Mouse (Mus musculus): ENCODE data around the gene Rab4a. TPM values are rescaled to one million over a fixed set of nuclear protein-coding genes. Genes with fewer than 3 reads are reported as not detected.
A peak's percentile ranks its signal among the peaks of the same experiment; 100 is the strongest.

Gene Rab4a
- polyA plus RNA-seq, 1 experiment from 2014 or later = 76.3 TPM

DNA sequence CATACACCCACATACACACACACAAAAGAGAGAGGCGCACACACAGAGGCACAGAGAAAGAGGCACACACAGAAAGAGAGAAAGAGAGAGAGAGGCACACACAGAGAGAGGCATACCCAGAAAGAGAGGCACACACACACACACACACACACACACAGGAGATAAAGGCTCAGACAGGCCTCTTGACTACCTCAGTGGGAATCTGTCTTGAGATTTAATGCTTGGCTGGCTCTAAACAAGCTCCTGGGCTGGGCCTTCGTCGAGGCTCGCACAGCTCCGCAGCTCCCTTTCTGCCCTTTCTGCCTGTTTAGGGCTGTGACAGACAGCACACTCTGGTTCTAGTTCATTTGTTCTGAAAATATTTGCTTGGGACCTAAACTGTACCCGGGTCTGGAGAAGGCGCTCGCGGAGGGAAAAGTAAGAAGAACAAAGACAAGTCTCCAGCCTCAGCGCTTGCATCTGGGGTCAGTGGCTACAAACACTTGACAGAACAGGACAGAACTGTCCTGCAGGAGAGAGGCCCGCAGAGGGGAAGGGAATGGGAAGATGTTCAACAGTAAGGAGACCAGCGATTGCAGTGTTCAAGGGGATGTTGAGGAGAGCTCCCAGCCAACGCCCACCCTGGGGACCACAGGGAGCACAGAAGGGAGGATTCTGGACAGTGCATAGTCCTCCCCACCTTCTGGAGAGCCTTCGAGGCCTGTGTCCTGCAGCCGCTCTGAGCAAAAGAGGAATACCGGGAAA is 14.5 kb upstream of the Rab4a start:
- Histone ChIP-seq H3K4me2 (no peak overlapping the region), H3K4me3 (no peak overlapping the region), H3K9ac (no peak overlapping the region), H3K36me3 (replicated peaks) (no peaks in the 10 kb centered on the region), H3K9me3 (no peaks in the 10 kb centered on the region), H3K4me1 (no peaks in the 10 kb centered on the region), H3K27ac (no peak overlapping the region), H3K27me3 (replicated peaks) (peaks cover 6% of the 10 kb centered on the region; the same call in 1 of the 2 replicates)
- ATAC-seq (replicated peaks) = no peak
- whole genome bisulfite sequencing = 19% methylated on average over 16 of the region's 16 CpGs

DNA sequence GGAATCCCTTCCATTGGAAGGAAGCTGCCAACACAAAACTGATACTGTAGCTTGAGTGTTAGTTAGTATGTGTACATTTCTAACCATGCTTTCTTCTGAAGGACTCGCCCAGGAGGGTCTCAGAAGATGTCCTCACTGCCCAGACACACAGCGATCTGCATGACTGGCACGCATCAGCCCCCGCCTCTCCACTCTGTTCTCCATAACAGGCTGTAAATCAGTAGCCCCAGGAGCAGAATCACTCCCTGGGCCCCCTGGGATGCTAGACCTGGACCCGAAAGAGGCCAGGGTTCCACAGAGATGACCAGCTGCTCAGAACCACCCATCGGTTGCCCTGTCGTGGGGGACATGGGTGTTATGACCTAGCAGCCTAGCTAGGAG is 13.9 kb upstream of the Rab4a start:
- Histone ChIP-seq H3K27me3 (replicated peaks) (peaks cover 6% of the 10 kb centered on the region; the same call in 1 of the 2 replicates), H3K9me3 (no peaks in the 10 kb centered on the region), H3K4me1 (no peaks in the 10 kb centered on the region), H3K4me3 (no peak overlapping the region), H3K4me2 (no peak overlapping the region), H3K36me3 (replicated peaks) (no peaks in the 10 kb centered on the region), H3K27ac (no peak overlapping the region), H3K9ac (no peak overlapping the region)
- no peak for ATAC-seq (replicated peaks)
- WGBS = 52% methylated on average over 7 of the region's 7 CpGs

DNA sequence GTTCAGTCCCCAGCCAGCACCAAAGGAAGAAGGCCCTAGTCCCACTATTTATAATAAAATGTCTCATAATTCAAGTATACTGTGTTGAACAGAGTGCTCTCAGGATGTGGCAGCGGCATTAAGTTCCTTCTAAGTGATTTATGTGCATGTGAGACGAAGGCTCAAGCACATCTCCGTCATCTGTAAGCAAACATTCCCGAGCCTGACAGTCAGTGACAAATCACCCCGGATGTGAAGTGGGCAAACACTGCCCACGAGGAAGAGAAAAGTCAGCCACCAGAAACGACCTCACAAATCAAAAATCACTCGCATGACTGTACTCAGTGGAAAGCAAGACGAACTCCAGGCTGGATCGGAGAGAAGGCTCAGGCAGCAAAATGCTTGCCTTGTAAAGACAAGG is 11.9 kb upstream of the Rab4a start:
- no peak for ATAC-seq (replicated peaks)
- no peaks in the 10 kb centered on the region for H3K4me1 ChIP-seq
- H3K36me3 ChIP-seq (replicated peaks) = no peaks in the 10 kb centered on the region
- H3K27me3 ChIP-seq (replicated peaks) = peaks cover 6% of the 10 kb centered on the region; the same call in 1 of the 2 replicates
- no peak overlapping the region for H3K9ac ChIP-seq
- WGBS = 68% methylated on average over 10 of the region's 10 CpGs
- H3K4me2 ChIP-seq = no peak overlapping the region
- H3K27ac ChIP-seq = no peak overlapping the region
- no peak overlapping the region for H3K4me3 ChIP-seq
- H3K9me3 ChIP-seq = no peaks in the 10 kb centered on the region

DNA sequence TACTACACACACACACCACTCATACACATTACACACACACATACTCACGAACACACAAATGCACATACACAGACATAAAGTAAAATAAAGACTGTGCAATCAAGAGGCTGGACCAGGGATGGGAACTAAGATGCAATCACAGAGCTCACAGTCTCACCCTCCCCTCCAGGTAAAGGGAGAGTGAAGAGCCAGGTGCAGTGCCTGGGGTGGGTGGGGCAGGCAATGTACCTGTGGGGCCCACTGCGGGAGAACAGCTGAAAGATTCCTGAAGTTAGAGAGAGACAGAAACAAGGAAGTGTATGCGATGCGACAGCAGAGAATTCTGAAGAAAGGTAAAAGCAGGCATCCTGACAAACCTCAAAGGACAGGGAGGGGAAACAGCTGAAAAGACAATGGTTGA is 11.0 kb upstream of the Rab4a start:
- Histone ChIP-seq H3K4me1 (no peaks in the 10 kb centered on the region), H3K9me3 (no peaks in the 10 kb centered on the region), H3K27me3 (replicated peaks) (peaks cover 6% of the 10 kb centered on the region; the same call in 1 of the 2 replicates), H3K9ac (no peak overlapping the region), H3K4me2 (no peak overlapping the region), H3K4me3 (no peak overlapping the region), H3K36me3 (replicated peaks) (no peaks in the 10 kb centered on the region), H3K27ac (no peak overlapping the region)
- 85% methylated on average over 4 of the region's 4 CpGs for WGBS
- no peak for ATAC-seq (replicated peaks)

DNA sequence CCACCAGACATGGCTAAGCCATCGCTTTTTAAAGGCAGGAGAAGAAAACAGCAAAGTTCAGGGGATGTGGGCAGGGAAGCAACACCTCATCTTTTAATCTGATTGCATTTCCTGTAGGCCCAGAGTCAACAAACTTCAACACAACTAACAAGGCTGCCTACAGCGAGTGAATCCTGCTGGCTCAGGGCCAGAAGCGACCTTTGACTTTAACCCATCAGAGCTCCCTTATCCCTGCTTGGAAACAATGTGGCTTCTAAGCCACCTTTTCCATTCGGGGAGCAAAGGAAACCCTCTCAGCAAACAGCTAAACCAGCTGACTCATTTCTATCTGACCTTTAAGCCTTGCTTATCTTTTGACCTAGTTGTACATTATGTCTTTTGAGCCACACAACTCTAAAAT is 9.0 kb upstream of the Rab4a start:
- Histone ChIP-seq H3K27me3 (replicated peaks) (peaks cover 6% of the 10 kb centered on the region; the same call in 1 of the 2 replicates), H3K36me3 (replicated peaks) (no peaks in the 10 kb centered on the region), H3K9me3 (no peaks in the 10 kb centered on the region), H3K4me1 (no peaks in the 10 kb centered on the region), H3K9ac (no peak overlapping the region), H3K27ac (no peak overlapping the region), H3K4me2 (no peak overlapping the region), H3K4me3 (no peak overlapping the region)
- no peak for ATAC-seq (replicated peaks)
- 41% methylated on average over 4 of the region's 4 CpGs for WGBS

DNA sequence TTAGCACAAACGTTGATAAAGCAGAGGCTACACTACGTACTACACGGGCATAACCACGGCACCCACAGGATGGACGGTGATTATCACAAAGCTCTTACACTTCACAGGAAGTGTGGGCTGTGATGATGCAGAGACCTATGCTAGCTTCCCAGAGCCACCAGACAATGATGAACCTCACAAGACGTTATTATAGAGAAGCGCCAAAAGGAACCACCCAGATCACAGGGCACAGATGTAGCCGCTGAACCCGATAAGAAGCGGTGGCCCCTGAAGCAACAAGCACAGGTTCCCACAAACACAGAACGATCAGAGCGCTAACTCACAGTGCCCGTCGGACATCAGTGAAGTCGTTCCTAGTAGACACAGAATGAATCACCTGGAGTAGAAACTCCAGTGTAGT is 7.9 kb upstream of the Rab4a start:
- 93% methylated on average over 15 of the region's 15 CpGs for WGBS
- ATAC-seq (replicated peaks) = no peak
- no peaks in the 10 kb centered on the region for H3K4me1 ChIP-seq
- H3K4me2 ChIP-seq = no peak overlapping the region
- H3K36me3 ChIP-seq (replicated peaks) = no peaks in the 10 kb centered on the region
- no peaks in the 10 kb centered on the region for H3K27me3 ChIP-seq (replicated peaks)
- H3K27ac ChIP-seq = no peak overlapping the region
- H3K9me3 ChIP-seq = no peaks in the 10 kb centered on the region
- no peak overlapping the region for H3K9ac ChIP-seq
- no peak overlapping the region for H3K4me3 ChIP-seq

DNA sequence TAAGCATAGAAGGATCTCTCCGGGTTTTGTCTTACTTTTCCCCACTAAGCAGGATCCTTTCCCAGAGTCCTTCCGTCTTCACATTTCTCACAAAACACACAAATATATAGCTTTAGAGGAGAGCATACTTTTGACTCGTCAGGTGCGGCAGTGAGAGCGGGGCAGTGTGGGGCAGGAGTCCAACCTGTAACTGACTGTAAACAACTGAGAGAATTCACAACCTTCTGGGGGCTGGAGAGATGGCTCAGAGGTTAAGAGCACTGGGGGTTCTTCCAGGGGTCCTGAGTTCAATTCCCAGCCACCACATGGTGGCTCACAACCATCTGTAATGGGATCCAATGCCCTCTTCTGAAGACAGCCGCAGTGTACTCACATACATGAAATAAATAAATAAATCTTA is 6.4 kb upstream of the Rab4a start:
- ATAC-seq (replicated peaks) = no peak
- WGBS = 89% methylated on average over 6 of the region's 6 CpGs
- H3K9me3 ChIP-seq = no peaks in the 10 kb centered on the region

DNA sequence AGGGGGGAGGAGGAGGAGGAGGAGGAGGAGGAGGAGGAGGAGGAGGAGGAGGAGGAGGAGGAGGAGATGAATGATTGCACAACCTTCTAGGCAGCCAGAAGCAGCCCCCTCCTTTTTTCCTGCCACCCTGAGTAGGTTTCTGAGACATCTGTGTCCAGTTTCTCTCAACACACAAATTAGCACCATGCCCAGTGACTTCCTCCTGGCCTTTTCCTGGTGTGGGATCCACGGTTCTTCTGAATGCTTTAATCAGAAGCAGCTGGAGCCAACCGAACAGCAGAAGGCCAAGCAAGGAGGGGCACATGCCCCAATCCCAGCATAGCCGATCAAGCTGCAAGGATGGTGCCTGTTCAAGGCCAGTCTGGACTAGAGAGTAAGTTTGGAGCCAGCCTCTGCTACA is 5.9 kb upstream of the Rab4a start:
- no peak overlapping the region for H3K4me2 ChIP-seq
- no peaks in the 10 kb centered on the region for H3K27me3 ChIP-seq (replicated peaks)
- no peak overlapping the region for H3K27ac ChIP-seq
- WGBS = 60% methylated on average over 3 of the region's 3 CpGs
- no peaks in the 10 kb centered on the region for H3K36me3 ChIP-seq (replicated peaks)
- no peak for ATAC-seq (replicated peaks)
- H3K4me1 ChIP-seq = peaks cover under 1% of the 10 kb centered on the region
- no peak overlapping the region for H3K4me3 ChIP-seq
- no peaks in the 10 kb centered on the region for H3K9me3 ChIP-seq
- no peak overlapping the region for H3K9ac ChIP-seq

More for the DNA sequence above, 6.4 kb upstream of the Rab4a start:
- Histone ChIP-seq H3K27me3 (replicated peaks) (no peaks in the 10 kb centered on the region), H3K4me3 (no peak overlapping the region), H3K9ac (no peak overlapping the region), H3K4me1 (no peaks in the 10 kb centered on the region), H3K4me2 (no peak overlapping the region), H3K27ac (no peak overlapping the region), H3K36me3 (replicated peaks) (no peaks in the 10 kb centered on the region)

DNA sequence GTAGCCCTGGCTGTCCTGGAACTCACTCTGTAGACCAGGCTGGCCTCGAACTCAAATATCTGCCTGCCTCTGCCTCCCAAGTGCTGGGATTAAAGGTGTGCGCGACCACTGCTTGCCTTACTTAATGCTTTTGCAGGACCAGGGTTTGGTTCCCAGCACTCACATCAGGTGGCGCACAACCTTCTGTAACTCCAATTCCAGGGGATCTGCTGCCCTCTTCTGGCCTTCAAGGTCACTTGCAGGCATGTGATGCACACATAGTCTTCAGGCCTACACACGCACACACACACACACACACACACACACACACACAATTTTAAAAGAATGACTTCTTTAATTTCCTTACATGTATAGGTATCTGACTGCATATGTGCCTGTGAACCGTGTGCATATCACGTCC is 4.9 kb upstream of the Rab4a start:
- H3K36me3 ChIP-seq (replicated peaks) = no peaks in the 10 kb centered on the region
- H3K9ac ChIP-seq = no peak overlapping the region
- no peak overlapping the region for H3K27ac ChIP-seq
- H3K4me3 ChIP-seq = no peak overlapping the region
- H3K9me3 ChIP-seq = no peaks in the 10 kb centered on the region
- no peak for ATAC-seq (replicated peaks)
- no peaks in the 10 kb centered on the region for H3K27me3 ChIP-seq (replicated peaks)
- H3K4me1 ChIP-seq = peaks cover 7% of the 10 kb centered on the region
- no peak overlapping the region for H3K4me2 ChIP-seq
- WGBS = 97% methylated on average over 7 of the region's 7 CpGs

DNA sequence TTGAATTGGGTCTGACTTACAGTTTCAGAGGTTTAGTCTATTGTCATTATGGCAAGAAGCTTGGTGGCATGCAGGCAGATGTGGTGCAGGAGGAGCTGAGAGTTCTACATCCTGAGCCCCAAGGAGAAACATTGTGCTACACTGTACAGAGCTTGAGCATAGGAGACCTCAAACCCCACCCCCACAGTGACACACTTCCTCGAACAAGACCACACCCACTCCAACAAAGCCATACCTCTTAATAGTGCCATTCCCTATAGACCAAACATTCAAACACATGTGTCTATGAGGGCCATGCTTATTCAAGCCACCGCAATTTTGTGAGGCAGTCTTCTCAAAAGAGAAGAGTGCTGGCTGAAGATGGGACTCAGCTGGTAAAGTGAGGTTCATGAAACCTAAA is 4.2 kb upstream of the Rab4a start:
- Histone ChIP-seq H3K36me3 (replicated peaks) (no peaks in the 10 kb centered on the region), H3K4me3 (no peak overlapping the region), H3K4me2 (no peak overlapping the region), H3K27me3 (replicated peaks) (no peaks in the 10 kb centered on the region), H3K4me1 (peaks cover 9% of the 10 kb centered on the region), H3K27ac (no peak overlapping the region), H3K9ac (no peak overlapping the region), H3K9me3 (no peaks in the 10 kb centered on the region)
- no peak for ATAC-seq (replicated peaks)
- WGBS = 93% methylated on average over 2 of the region's 2 CpGs

DNA sequence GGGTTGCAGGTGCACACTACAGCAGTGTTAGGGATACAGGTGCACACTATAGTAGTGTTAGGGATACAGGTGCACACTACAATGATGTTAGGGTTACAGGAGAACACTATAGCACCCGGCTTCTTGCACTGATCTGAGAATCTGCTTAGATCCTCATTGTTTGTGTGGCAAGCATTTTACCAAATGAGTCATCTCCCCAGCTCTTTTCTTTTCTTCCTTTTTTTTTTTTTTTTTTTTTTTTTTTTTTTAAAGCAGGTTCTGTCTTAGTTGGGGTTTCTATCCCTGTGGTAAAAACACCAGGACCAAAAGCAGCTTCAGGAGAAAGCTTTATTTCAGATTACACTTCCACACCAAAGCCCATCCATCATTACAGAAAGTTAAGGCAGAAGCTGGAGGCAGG is 2.1 kb upstream of the Rab4a start:
- Histone ChIP-seq H3K27ac (no peak overlapping the region), H3K9me3 (no peaks in the 10 kb centered on the region), H3K27me3 (replicated peaks) (no peaks in the 10 kb centered on the region), H3K4me2 (no peak overlapping the region), H3K36me3 (replicated peaks) (no peaks in the 10 kb centered on the region), H3K9ac (no peak overlapping the region), H3K4me3 (no peak overlapping the region), H3K4me1 (peaks cover 27% of the 10 kb centered on the region)
- no peak for ATAC-seq (replicated peaks)
- 73% methylated on average over 1 of the region's 1 CpGs for WGBS

DNA sequence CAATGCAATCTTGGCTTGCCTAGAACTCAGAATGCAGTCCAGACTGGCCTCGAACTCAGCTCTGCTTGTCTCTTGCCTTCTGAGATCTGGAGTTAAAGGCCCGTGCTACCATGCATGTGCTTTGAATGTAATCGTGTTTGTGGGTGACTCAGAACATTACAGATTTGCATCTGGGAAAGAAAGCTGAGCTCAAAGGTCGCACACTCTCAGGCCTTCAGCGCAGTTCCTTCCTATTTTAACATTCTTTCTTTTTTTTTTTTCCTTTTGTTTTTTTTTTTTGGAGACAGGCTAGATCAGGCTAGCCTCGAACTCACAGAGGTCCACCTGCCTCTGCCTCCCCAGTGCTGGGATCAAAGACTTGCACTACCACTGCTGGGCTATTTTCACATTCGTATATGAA is 1.2 kb upstream of the Rab4a start:
- H3K4me1 ChIP-seq = peaks cover 30% of the 10 kb centered on the region
- no peak overlapping the region for H3K27ac ChIP-seq
- no peak for ATAC-seq (replicated peaks)
- H3K4me2 ChIP-seq = no peak overlapping the region
- 81% methylated on average over 7 of the region's 7 CpGs for WGBS
- H3K27me3 ChIP-seq (replicated peaks) = no peaks in the 10 kb centered on the region
- H3K4me3 ChIP-seq = no peak overlapping the region
- no peaks in the 10 kb centered on the region for H3K36me3 ChIP-seq (replicated peaks)
- no peak overlapping the region for H3K9ac ChIP-seq
- H3K9me3 ChIP-seq = no peaks in the 10 kb centered on the region

DNA sequence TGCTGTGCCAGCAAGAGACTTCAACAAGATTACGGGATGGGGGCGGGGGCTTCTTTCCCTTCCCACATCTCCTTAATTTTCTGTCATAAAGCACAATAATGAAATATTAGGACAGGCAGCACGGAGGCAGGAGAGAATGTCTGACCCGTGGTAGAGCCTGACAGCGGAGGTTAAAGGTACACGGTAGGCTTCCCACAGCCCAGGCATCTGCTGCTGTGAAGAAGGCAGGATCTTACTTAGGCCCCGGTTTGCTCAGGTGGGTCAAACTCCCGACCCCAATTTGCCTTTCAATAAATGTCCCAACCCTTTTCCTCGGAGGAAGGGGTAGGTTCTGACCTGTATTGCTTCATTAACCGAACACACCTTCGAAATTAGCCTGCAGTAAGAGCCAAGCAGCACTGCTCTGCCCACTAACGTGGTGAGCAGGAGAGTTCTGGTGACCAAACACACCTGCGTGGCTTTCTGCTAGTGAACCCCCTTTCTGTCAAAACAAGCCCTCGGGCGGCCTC is 522 bp upstream of the Rab4a start:
- Histone ChIP-seq H3K4me2 (peak overlapping the region; percentile 67), H3K9ac (peak overlapping the region; percentile 97), H3K4me3 (peak overlapping the region; percentile 94), H3K27me3 (replicated peaks) (no peaks in the 10 kb centered on the region), H3K27ac (peak overlapping the region; percentile 88), H3K9me3 (no peaks in the 10 kb centered on the region), H3K36me3 (replicated peaks) (no peaks in the 10 kb centered on the region), H3K4me1 (peaks cover 30% of the 10 kb centered on the region)
- WGBS = 12% methylated on average over 15 of the region's 15 CpGs
- peak; percentile 50 for ATAC-seq (replicated peaks)
